Mouse (Mus musculus) activated CD4-positive, CD25-positive, alpha-beta regulatory T cell (primary cell): ENCODE results near the gene Slc30a7. TPM values are rescaled to one million over a fixed set of nuclear protein-coding genes. Genes with fewer than 3 reads are reported as not detected.

Experiments
- polyA plus RNA-seq, 2 experiments: library from polyadenylated mRNA; unstranded; fragments of 100-300 nt; shearing (Covaris generic); gene quantifications; one replicate each; pipeline ENCODE4 v1.2.1; 2017

Slc30a7 gene
- polyA plus RNA-seq = 10 to 100 TPM; 59.0 to 72.9 TPM

DNA sequence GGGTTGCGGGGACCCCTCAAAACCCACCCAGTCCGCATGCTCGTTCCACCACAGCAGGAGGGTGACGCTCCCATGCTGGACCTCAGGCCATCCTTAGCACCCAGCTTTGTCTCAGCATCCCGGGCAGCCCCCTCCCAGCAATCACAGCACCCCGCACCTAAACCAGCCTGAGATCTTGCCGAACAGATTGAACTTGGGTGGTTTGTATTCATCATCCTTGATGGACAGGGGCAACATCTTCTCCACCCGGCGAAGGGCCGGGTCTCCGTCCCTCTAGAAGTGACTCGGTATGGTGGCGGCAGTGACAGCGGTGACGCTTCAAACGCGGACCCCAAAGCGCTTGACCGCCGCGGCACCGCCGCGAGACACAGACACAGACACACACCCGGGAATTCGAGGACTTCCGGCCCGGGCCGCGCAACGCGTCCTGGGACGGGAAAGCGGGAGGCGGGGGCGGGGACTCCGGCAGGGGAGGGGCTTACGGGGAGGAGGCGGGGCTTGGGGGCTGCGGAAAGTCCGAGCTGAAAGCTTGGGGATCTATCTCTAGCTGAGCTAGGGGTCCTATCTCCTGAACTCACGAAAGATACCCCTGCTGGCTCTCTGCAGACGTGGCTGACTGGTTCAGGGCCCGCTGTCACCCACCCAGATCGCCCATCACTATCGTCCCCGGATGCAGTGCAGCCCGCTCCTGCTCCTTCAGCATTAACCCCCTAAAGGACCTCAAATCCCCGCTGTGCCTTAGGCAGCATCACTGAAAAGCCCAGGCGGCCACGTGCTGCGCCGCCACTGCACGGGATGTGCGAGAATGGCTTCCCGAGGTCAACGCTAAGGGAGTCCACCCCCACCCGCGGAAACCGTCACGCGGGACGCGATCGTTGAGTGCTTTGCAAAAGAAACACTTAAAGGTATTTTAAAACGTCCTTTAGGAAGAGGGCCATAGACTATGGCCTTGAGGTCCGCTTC, at the start of gene Slc30a7, which contains the start of gene Extl2:
Gene Slc30a7, minus strand, starts transcription at position 429 of the 963 bp plus-strand sequence.
Gene Extl2, plus strand, starts transcription at position 485 of the 963 bp plus-strand sequence.

Other genes starting within 250 kb of the Slc30a7 start
- gene Dph5, start 119.6 kb downstream of the Slc30a7 start, polyA plus RNA-seq = 10 to 100 TPM; 56.1 to 99.5 TPM
- gene Extl2, start 56 bp upstream of the Slc30a7 start, polyA plus RNA-seq = 10 to 100 TPM in 1 of 2 experiments, 1 to 10 TPM in 1; 4.6 to 10.8 TPM
- 10 to 100 TPM in 1 of 2 experiments, 1 to 10 TPM in 1; 6.6 to 24.2 TPM for gene Vcam1, start 122.3 kb upstream of the Slc30a7 start, polyA plus RNA-seq
- not detected for gene Gpr88, start 246.1 kb upstream of the Slc30a7 start, polyA plus RNA-seq